Mouse (Mus musculus) hindbrain, embryonic 12.5 days (tissue): ENCODE measurements at regions not wholly inside any gene's neighbourhood (a gene's known extent, or its start where the extent isn't known, plus 50 kb on each side); places are given as distances from the start of the nearest gene placed in this dataset.

Source experiments
- ATAC-seq: fragments of 200-750 bp; cut with Nextera tagmentation; 2 replicates; pipeline ENCODE4 v1.8.0; 2017; ENCODE audit warnings: moderate TSS enrichment; ENCODE audit not compliant: low FRiP score
- H3K27ac ChIP-seq: fragments of 300-500 bp; sonication (generic); 2 replicates; pipeline ENCODE4 v1.5.1; 2016; ENCODE audit warnings: mild to moderate bottlenecking
- H3K27me3 ChIP-seq: fragments of 300-500 bp; sonication (generic); 2 replicates; pipeline ENCODE4 v1.6.1; 2016; ENCODE audit warnings: mild to moderate bottlenecking
- H3K36me3 ChIP-seq: fragments of 300-500 bp; sonication (generic); 2 replicates; pipeline ENCODE4 v1.6.1; 2016; ENCODE audit warnings: mild to moderate bottlenecking
- H3K4me1 ChIP-seq: fragments of 300-500 bp; sonication (generic); 2 replicates; pipeline ENCODE4 v1.6.1; 2016
- H3K4me2 ChIP-seq: fragments of 300-500 bp; sonication (generic); replicated peaks from 2 replicates; pipeline ENCODE4 v1.6.1; 2016; ENCODE audit warnings: mild to moderate bottlenecking
- H3K4me3 ChIP-seq: fragments of 300-500 bp; sonication (generic); 2 replicates; pipeline ENCODE4 v1.5.1; 2016; ENCODE audit warnings: mild to moderate bottlenecking
- H3K9ac ChIP-seq: fragments of 300-500 bp; sonication (generic); 2 replicates; pipeline ENCODE4 v1.6.1; 2016; ENCODE audit warnings: mild to moderate bottlenecking, moderate library complexity
- H3K9me3 ChIP-seq: fragments of 300-500 bp; sonication (generic); replicated peaks from 2 replicates; pipeline ENCODE4 v1.6.1; 2016; ENCODE audit warnings: mild to moderate bottlenecking
- WGBS: fragments of 180-500 bp; shearing (Covaris S2); methylation state at CpG from one replicate; pipeline ENCODE4 v1.1.7; 2016; 5-methylcytosine and 5-hydroxymethylcytosine counted together

- no peak overlapping the region for H3K9ac ChIP-seq
- WGBS = 94% methylated on average over 3 of the region's 3 CpGs
- no peaks in the 10 kb centered on the region for H3K4me1 ChIP-seq
- no peaks in the 10 kb centered on the region for H3K36me3 ChIP-seq
- no peak overlapping the region for H3K27ac ChIP-seq
- no peaks in the 10 kb centered on the region for H3K9me3 ChIP-seq
- ATAC-seq = no peak
- H3K4me3 ChIP-seq = no peak overlapping the region
- no peak overlapping the region for H3K4me2 ChIP-seq
- no peaks in the 10 kb centered on the region for H3K27me3 ChIP-seq
Measured at GRCm38 (mm10) chr11:25538641-25539258, 671.8 kb downstream of the 5730522E02Rik start.

- Histone ChIP-seq H3K4me3 (no peak overlapping the region), H3K27me3 (no peaks in the 10 kb centered on the region), H3K4me2 (no peak overlapping the region), H3K9ac (no peak overlapping the region), H3K4me1 (peaks cover 9% of the 10 kb centered on the region), H3K36me3 (no peaks in the 10 kb centered on the region), H3K9me3 (no peaks in the 10 kb centered on the region), H3K27ac (no peak overlapping the region)
- 78% methylated on average over 7 of the region's 7 CpGs for WGBS
- ATAC-seq = no peak
Measured at GRCm38 (mm10) chr11:25536069-25536468, 674.5 kb downstream of the 5730522E02Rik start.

- no peak overlapping the region for H3K27ac ChIP-seq
- H3K4me2 ChIP-seq = no peak overlapping the region
- no peak for ATAC-seq
- no peaks in the 10 kb centered on the region for H3K27me3 ChIP-seq
- no peaks in the 10 kb centered on the region for H3K36me3 ChIP-seq
- 47% methylated on average over 2 of the region's 2 CpGs for WGBS
- no peak overlapping the region for H3K4me3 ChIP-seq
- H3K9me3 ChIP-seq = no peaks in the 10 kb centered on the region
- no peak overlapping the region for H3K9ac ChIP-seq
- H3K4me1 ChIP-seq = peaks cover 9% of the 10 kb centered on the region
Measured at GRCm38 (mm10) chr11:25533081-25533480, 677.5 kb downstream of the 5730522E02Rik start.

- Histone ChIP-seq H3K27me3 (no peaks in the 10 kb centered on the region), H3K4me1 (peaks cover 9% of the 10 kb centered on the region), H3K27ac (peak overlapping the region; percentile 42), H3K9me3 (no peaks in the 10 kb centered on the region), H3K4me2 (no peak overlapping the region), H3K9ac (no peak overlapping the region), H3K4me3 (no peak overlapping the region), H3K36me3 (no peaks in the 10 kb centered on the region)
- 58% methylated on average over 9 of the region's 9 CpGs for WGBS
- ATAC-seq = peak; percentile 66
Measured at GRCm38 (mm10) chr11:25531668-25532398, 678.7 kb downstream of the 5730522E02Rik start.

GRCm38 (mm10) chr11:25528056-25528455 is 682.5 kb downstream of the 5730522E02Rik start:
- no peak overlapping the region for H3K9ac ChIP-seq
- 81% methylated on average over 5 of the region's 5 CpGs for WGBS
- H3K4me3 ChIP-seq = no peak overlapping the region
- H3K4me1 ChIP-seq = peaks cover 9% of the 10 kb centered on the region
- ATAC-seq = no peak
- no peak overlapping the region for H3K27ac ChIP-seq
- no peak overlapping the region for H3K4me2 ChIP-seq
- H3K27me3 ChIP-seq = no peaks in the 10 kb centered on the region
- H3K36me3 ChIP-seq = no peaks in the 10 kb centered on the region
- H3K9me3 ChIP-seq = no peaks in the 10 kb centered on the region

- Histone ChIP-seq H3K4me1 (no peaks in the 10 kb centered on the region), H3K4me3 (no peak overlapping the region), H3K27me3 (no peaks in the 10 kb centered on the region), H3K27ac (no peak overlapping the region), H3K9me3 (no peaks in the 10 kb centered on the region), H3K9ac (no peak overlapping the region), H3K4me2 (no peak overlapping the region), H3K36me3 (no peaks in the 10 kb centered on the region)
- ATAC-seq = no peak
- 76% methylated on average over 2 of the region's 2 CpGs for WGBS
Measured at GRCm38 (mm10) chr11:25518903-25519302, 691.7 kb downstream of the 5730522E02Rik start.

GRCm38 (mm10) chr11:25518131-25518530 is 692.4 kb downstream of the 5730522E02Rik start:
- ATAC-seq = no peak
- no peaks in the 10 kb centered on the region for H3K36me3 ChIP-seq
- no peaks in the 10 kb centered on the region for H3K4me1 ChIP-seq
- H3K4me2 ChIP-seq = no peak overlapping the region
- 95% methylated on average over 1 of the region's 1 CpGs for WGBS
- H3K9ac ChIP-seq = no peak overlapping the region
- no peaks in the 10 kb centered on the region for H3K9me3 ChIP-seq
- no peak overlapping the region for H3K4me3 ChIP-seq
- H3K27me3 ChIP-seq = no peaks in the 10 kb centered on the region
- H3K27ac ChIP-seq = no peak overlapping the region

- Histone ChIP-seq H3K9me3 (no peaks in the 10 kb centered on the region), H3K4me2 (no peak overlapping the region), H3K4me1 (no peaks in the 10 kb centered on the region), H3K9ac (no peak overlapping the region), H3K27me3 (no peaks in the 10 kb centered on the region), H3K4me3 (no peak overlapping the region), H3K36me3 (no peaks in the 10 kb centered on the region), H3K27ac (no peak overlapping the region)
- 93% methylated on average over 3 of the region's 3 CpGs for WGBS
- no peak for ATAC-seq
Measured at GRCm38 (mm10) chr11:25505500-25505899, 705.1 kb downstream of the 5730522E02Rik start.

- Histone ChIP-seq H3K4me3 (no peak overlapping the region), H3K4me1 (peaks cover 6% of the 10 kb centered on the region), H3K27ac (no peak overlapping the region), H3K36me3 (no peaks in the 10 kb centered on the region), H3K9me3 (no peaks in the 10 kb centered on the region), H3K4me2 (no peak overlapping the region), H3K9ac (no peak overlapping the region), H3K27me3 (no peaks in the 10 kb centered on the region)
- ATAC-seq = no peak
- 50% methylated on average over 2 of the region's 2 CpGs for WGBS
Measured at GRCm38 (mm10) chr11:25473682-25474365, 736.7 kb downstream of the 5730522E02Rik start.

- Histone ChIP-seq H3K9ac (no peak overlapping the region), H3K27ac (no peak overlapping the region), H3K36me3 (no peaks in the 10 kb centered on the region), H3K9me3 (no peaks in the 10 kb centered on the region), H3K4me3 (no peak overlapping the region), H3K27me3 (no peaks in the 10 kb centered on the region), H3K4me2 (no peak overlapping the region), H3K4me1 (peaks cover 6% of the 10 kb centered on the region)
- 53% methylated on average over 6 of the region's 6 CpGs for WGBS
- 0 out of 2 replicates have a peak, but pooled peaks have one; percentile 66 for ATAC-seq
Measured at GRCm38 (mm10) chr11:25469819-25470218, 740.7 kb downstream of the 5730522E02Rik start.

- Histone ChIP-seq H3K27ac (no peak overlapping the region), H3K27me3 (no peaks in the 10 kb centered on the region), H3K4me1 (no peaks in the 10 kb centered on the region), H3K4me3 (no peak overlapping the region), H3K9ac (no peak overlapping the region), H3K36me3 (no peaks in the 10 kb centered on the region), H3K4me2 (no peak overlapping the region), H3K9me3 (0 out of 2 replicates have a peak, but pooled peaks cover 5% of the 10 kb centered on the region)
- 72% methylated on average over 1 of the region's 1 CpGs for WGBS
- no peak for ATAC-seq
Measured at GRCm38 (mm10) chr11:25437206-25437605, 773.4 kb downstream of the 5730522E02Rik start.

- H3K36me3 ChIP-seq = no peaks in the 10 kb centered on the region
- no peaks in the 10 kb centered on the region for H3K4me1 ChIP-seq
- no peaks in the 10 kb centered on the region for H3K27me3 ChIP-seq
- H3K4me2 ChIP-seq = no peak overlapping the region
- H3K27ac ChIP-seq = no peak overlapping the region
- 0 out of 2 replicates have a peak, but pooled peaks cover 5% of the 10 kb centered on the region for H3K9me3 ChIP-seq
- ATAC-seq = no peak
- no peak overlapping the region for H3K9ac ChIP-seq
- no peak overlapping the region for H3K4me3 ChIP-seq
- 30% methylated on average over 1 of the region's 1 CpGs for WGBS
Measured at GRCm38 (mm10) chr11:25435645-25436044, 774.9 kb downstream of the 5730522E02Rik start.
